Mouse (Mus musculus) midbrain, embryonic 13.5 days (tissue): ENCODE data around the gene Cd200r4. TPM values are rescaled to one million over a fixed set of nuclear protein-coding genes. Genes with fewer than 3 reads are reported as not detected.

ENCODE experiments used
- polyA plus RNA-seq: library from polyadenylated mRNA; unstranded; fragments of >200 nt; fragmentation: Nextera tagmentation; extraction: Ambion mirVana; gene quantifications from 2 replicates; pipeline ENCODE4 v1.2.1, GENCODE M21; 2015

Gene Cd200r4
- polyA plus RNA-seq, 1 experiment from 2014 or later = not detected

Other genes starting within 250 kb of the Cd200r4 start
- gene Nepro, start 87.4 kb upstream of the Cd200r4 start, polyA plus RNA-seq = 5.6 and 6.0 TPM in 2 replicates
- gene Gtpbp8, start 65.4 kb upstream of the Cd200r4 start, polyA plus RNA-seq = 38.7 and 45.2 TPM in 2 replicates
- gene Cd200r1, start 46.0 kb upstream of the Cd200r4 start, polyA plus RNA-seq = 0.55 and 0.96 TPM in 2 replicates
- gene Cd200r2, start 55.4 kb downstream of the Cd200r4 start, polyA plus RNA-seq = not detected in 2 replicates
- not detected in 2 replicates for gene Cd200r3, start 131.9 kb downstream of the Cd200r4 start, polyA plus RNA-seq